Mouse (Mus musculus) heart, adult 2 months (tissue): ENCODE measurements around the gene Cox7c.

Experiments
- CTCF ChIP-seq: fragments of 200-600 bp; IDR thresholded peaks from 2 replicates; pipeline ENCODE4 v1.8.1; 2022; ENCODE audit warnings: antibody characterized with exemption, mild to moderate bottlenecking, moderate library complexity
- EP300 ChIP-seq: fragments of 200-500 bp; IDR thresholded peaks from 2 replicates; pipeline ENCODE4 v1.6.1; 2011; ENCODE audit warnings: low read depth, low read length, control low read depth; ENCODE audit not compliant: insufficient read depth

DNA sequence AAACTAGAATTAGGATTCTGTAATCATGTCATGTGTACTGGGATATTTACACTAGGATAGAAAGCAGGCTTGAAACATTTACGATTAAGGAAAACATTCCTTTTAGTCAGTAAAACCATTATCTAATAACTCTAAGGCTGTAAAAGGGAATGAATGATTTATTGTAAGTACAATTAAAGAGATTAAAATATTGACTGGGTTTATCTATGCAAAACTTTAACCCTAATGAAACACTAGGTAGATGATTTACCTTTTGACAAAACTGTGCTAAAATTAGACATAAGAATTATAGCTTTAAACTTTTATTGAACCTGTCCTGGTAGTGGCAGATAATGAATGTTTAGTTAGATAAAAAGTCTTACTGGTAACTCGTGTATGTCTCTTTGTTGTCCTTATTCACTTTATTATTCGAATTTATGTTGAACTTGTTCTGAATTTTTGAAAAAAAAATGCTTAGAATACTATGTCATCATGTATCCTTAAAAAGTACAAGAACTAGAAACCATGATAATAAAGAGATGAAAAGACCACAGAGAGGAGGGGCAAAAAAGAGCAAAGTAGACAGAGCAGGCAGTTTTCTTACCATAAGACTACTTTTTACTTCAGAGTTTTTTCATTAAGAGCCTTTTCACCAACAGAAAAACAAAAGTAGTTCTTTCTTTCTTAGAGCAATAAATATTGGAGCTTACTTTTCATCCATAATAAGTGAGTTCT, 21.5 kb upstream of the Cox7c start:
- TF ChIP-seq CTCF (no peak), EP300 (no peak)
